ENCODE assay signal across 13 mouse cellular contexts in genomic region chr2:101730972-101731371, GRCm38 (mm10). TPM values are rescaled to one million over a fixed set of nuclear protein-coding genes. Genes with fewer than 3 reads are reported as not detected.
A peak's percentile ranks its signal among the peaks of the same experiment; 100 is the strongest.
DNase-seq lines count a peak whose midpoint lies in the region; ATAC-seq and TF ChIP-seq lines count a peak whose summit lies in the region.
"Had no signal": no experiment of that assay in that cellular context is flagged by ENCODE, and none has a peak within 500 bp of the region (broad histone marks: within the 10 kb centered on the region; RNA-seq: fewer than 3 reads in every experiment).

No protein-coding gene starts in this region.

- TF ChIP-seq CTCF in midbrain, postnatal 0 days (IDR thresholded peaks at IDR 0.05), result no peak

- peaks cover 37% of the 10 kb centered on the region for H3K36me3 ChIP-seq in kidney, embryonic 16.5 days (ENCODE audit: insufficient read depth, low read length)
- peaks cover 70% of the 10 kb centered on the region for H3K36me3 ChIP-seq in midbrain, embryonic 10.5 days
- no peaks in the 10 kb centered on the region for H3K36me3 ChIP-seq in midbrain, postnatal 0 days (ENCODE audit: insufficient read depth, low read length)

- H3K9ac ChIP-seq in kidney, embryonic 16.5 days (replicated peaks; ENCODE audit: low read length), result no peak overlapping the region
- no peak overlapping the region for H3K9ac ChIP-seq in midbrain, postnatal 0 days (replicated peaks; ENCODE audit: low read length, poor library complexity, severe bottlenecking)
- H3K9ac ChIP-seq: lung, embryonic 14.5 days had no signal

- H3K27ac ChIP-seq in kidney, embryonic 16.5 days (ENCODE audit: low read length), result no peak overlapping the region
- 0 out of 2 replicates have a peak overlapping the region, but pooled peaks have one; percentile 28 for H3K27ac ChIP-seq in midbrain, embryonic 10.5 days (replicated peaks)
- no peak overlapping the region for H3K27ac ChIP-seq in midbrain, postnatal 0 days (ENCODE audit: low read depth, low read length)

- no peak overlapping the region for H3K4me2 ChIP-seq in kidney, embryonic 16.5 days (replicated peaks; ENCODE audit: low read depth, low read length)
- H3K4me2 ChIP-seq in midbrain, postnatal 0 days (ENCODE audit: low read depth, low read length, poor library complexity, severe bottlenecking), result no peak overlapping the region
- H3K4me2 ChIP-seq: lung, embryonic 14.5 days had no signal

- no peaks in the 10 kb centered on the region for H3K27me3 ChIP-seq in kidney, embryonic 16.5 days (ENCODE audit: insufficient read depth, low read length)
- no peaks in the 10 kb centered on the region for H3K27me3 ChIP-seq in midbrain, embryonic 10.5 days (ENCODE audit: low read depth, poor library complexity, severe bottlenecking)
- no peaks in the 10 kb centered on the region for H3K27me3 ChIP-seq in midbrain, postnatal 0 days (ENCODE audit: insufficient read depth, low read length)
- H3K27me3 ChIP-seq: Patski had no signal

- no peaks in the 10 kb centered on the region for H3K4me1 ChIP-seq in kidney, embryonic 16.5 days (ENCODE audit: insufficient read depth, low read length)
- peaks cover 27% of the 10 kb centered on the region for H3K4me1 ChIP-seq in midbrain, embryonic 10.5 days
- H3K4me1 ChIP-seq in midbrain, postnatal 0 days (ENCODE audit: insufficient read depth, low read length), result no peaks in the 10 kb centered on the region

- H3K9me3 ChIP-seq in kidney, embryonic 16.5 days (ENCODE audit: low read length), result no peaks in the 10 kb centered on the region
- no peaks in the 10 kb centered on the region for H3K9me3 ChIP-seq in midbrain, embryonic 10.5 days (replicated peaks)
- H3K9me3 ChIP-seq in midbrain, postnatal 0 days (ENCODE audit: low read length), result no peaks in the 10 kb centered on the region

- DNase-seq in adrenal gland, postnatal 36 days, result peak; percentile 32 to 39
- no peak for DNase-seq in adrenal gland, adult 18-20 months (ENCODE audit: low spot score in 2 of 2)
- DNase-seq in kidney, adult 11 months, result peak; percentile 68
- DNase-seq in midbrain, embryonic 10.5 days (ENCODE audit: low spot score), result no peak
- DNase-seq in midbrain, postnatal 0 days (ENCODE audit: low spot score), result no peak
- DNase-seq in kidney, postnatal 36 days, result peak; percentile 84
- DNase-seq in cerebellum, postnatal 14 days, result no peak
- DNase-seq: cerebellum, postnatal 36 days; lung, embryonic 14.5 days; spleen, adult 18-20 months had no signal

- no peak overlapping the region for H3K4me3 ChIP-seq in kidney, embryonic 16.5 days (ENCODE audit: low read length)
- no peak overlapping the region for H3K4me3 ChIP-seq in midbrain, embryonic 10.5 days
- H3K4me3 ChIP-seq in midbrain, postnatal 0 days (ENCODE audit: low read depth, low read length), result no peak overlapping the region
- H3K4me3 ChIP-seq: myocyte had no signal

- no peak for ATAC-seq in kidney, embryonic 16.5 days (ENCODE audit: low FRiP score, low TSS enrichment)
- ATAC-seq in midbrain, postnatal 0 days (ENCODE audit: low FRiP score), result no peak
- ATAC-seq: Patski had no signal

RNA-seq across cellular contexts. Expression of gene Traf6, which starts 52.7 kb away (rescaled TPM):
- total RNA-seq in adrenal gland, postnatal 36 days (2021), result 10 to 100 TPM; 19.2 to 20.6 TPM
- 10 to 100 TPM; 21.0 to 22.9 TPM for total RNA-seq in adrenal gland, adult 18-20 months (2021)
- polyA plus RNA-seq in kidney, embryonic 16.5 days (2015; fragmentation: Nextera tagmentation; extraction: Ambion mirVana), result 10.4 and 11.9 TPM in 2 replicates
- polyA plus RNA-seq in midbrain, embryonic 10.5 days (2016; fragmentation: Nextera tagmentation; extraction: Ambion mirVana), result 16.9 and 18.7 TPM in 2 replicates
- 16.5 and 19.9 TPM in 2 replicates for total RNA-seq in midbrain, postnatal 0 days (2014; rRNA removed)
- polyA plus RNA-seq in midbrain, postnatal 0 days (2015; fragmentation: Nextera tagmentation; extraction: Ambion mirVana), result 4.9 and 5.3 TPM in 2 replicates

Comparison
In these comparisons a context has a peak if more than half of its experiments do, and no peak if none do; other contexts are left out.
1. DNase-seq: peak in adrenal gland, postnatal 36 days (2 of 2), kidney, adult 11 months (single experiment) and kidney, postnatal 36 days (2 of 2); none in adrenal gland, adult 18-20 months (0 of 2), midbrain, embryonic 10.5 days (single experiment), midbrain, postnatal 0 days (single experiment) and cerebellum, postnatal 14 days (0 of 2).